Mouse (Mus musculus): ENCODE data around the gene Haus6.

- TF ChIP-seq CTCF (IDR thresholded peaks at IDR 0.05; ENCODE audit: control insufficient read depth, insufficient read depth, low read length) (no peak), POLR2A (IDR thresholded peaks at IDR 0.05; ENCODE audit: borderline replicate concordance, control insufficient read depth, low read depth, low read length) (no peak)
Observed at GRCm38 (mm10) chr4:86561061-86561460, 50.8 kb downstream of the Haus6 start.
